Mouse (Mus musculus): ENCODE data around the gene Mcat. TPM values are rescaled to one million over a fixed set of nuclear protein-coding genes. Genes with fewer than 3 reads are reported as not detected.

Gene Mcat
- polyA plus RNA-seq, 1 experiment from 2014 or later = 31.5 TPM

DNA sequence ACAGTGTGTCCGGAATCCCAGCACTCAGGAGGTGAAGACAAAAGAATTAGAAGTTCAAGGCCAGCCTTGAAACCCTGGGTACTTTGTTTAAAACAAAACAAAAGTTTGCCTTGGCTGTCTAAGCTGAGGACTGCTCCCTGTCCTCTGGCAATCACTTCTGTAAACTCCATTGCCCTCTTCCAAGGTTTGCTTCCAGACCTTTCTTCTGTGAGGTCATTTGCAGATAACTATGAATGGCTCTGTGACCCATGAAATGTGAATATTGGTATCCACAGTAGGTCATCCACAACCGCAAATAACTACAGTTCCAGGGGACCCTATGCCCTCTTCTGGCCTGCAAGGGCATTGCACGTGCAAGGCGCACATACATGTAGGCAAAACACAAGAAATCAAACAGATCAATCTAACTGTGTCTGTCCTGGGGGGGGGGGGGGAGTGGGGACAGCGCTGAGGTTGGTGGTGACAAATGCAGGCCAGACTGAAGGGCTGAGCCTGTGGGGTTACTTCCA, 31.6 kb downstream of the Mcat start:
- no peak overlapping the region for H3K4me2 ChIP-seq

DNA sequence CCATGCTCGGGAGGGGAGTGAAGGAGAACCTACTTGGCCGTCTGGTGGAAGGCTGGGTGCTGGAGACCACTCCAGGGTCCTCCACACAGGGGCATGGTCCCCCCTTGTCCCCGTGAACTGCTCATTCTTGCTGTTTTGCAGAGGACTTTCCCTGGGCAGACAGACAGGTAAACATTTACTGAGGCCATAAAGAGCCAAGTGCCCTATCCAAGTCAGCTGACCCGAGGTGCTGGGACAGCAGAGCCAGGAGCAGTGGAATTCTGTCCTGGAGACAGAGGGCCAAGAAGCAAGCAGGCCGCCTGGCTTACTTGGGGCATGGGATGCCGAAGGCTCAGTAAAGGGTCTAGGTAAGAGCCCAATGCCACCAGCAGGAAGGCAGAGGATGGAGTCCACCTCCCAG, 32.9 kb downstream of the Mcat start:
- Histone ChIP-seq H3K4me2 (no peak overlapping the region), H3K4me1 (peaks cover 17% of the 10 kb centered on the region), H3K9ac (no peak overlapping the region), H3K4me3 (no peak overlapping the region), H3K36me3 (no peaks in the 10 kb centered on the region), H3K27me3 (peaks cover 45% of the 10 kb centered on the region), H3K9me3 (no peaks in the 10 kb centered on the region), H3K27ac (no peak overlapping the region)
- 62% methylated on average over 6 of the region's 6 CpGs for WGBS
- ATAC-seq (ENCODE audit: insufficient number of reproducible peaks, low FRiP score, low TSS enrichment, low read depth) = no peak

More for the DNA sequence above, 31.6 kb downstream of the Mcat start:
- H3K4me3 ChIP-seq = no peak overlapping the region
- no peak overlapping the region for H3K27ac ChIP-seq
- H3K36me3 ChIP-seq = no peaks in the 10 kb centered on the region
- H3K27me3 ChIP-seq = peaks cover 32% of the 10 kb centered on the region
- H3K4me1 ChIP-seq = peaks cover 5% of the 10 kb centered on the region
- ATAC-seq (ENCODE audit: insufficient number of reproducible peaks, low FRiP score, low TSS enrichment, low read depth) = no peak
- H3K9me3 ChIP-seq = no peaks in the 10 kb centered on the region
- WGBS = 83% methylated on average over 5 of the region's 5 CpGs
- H3K9ac ChIP-seq = no peak overlapping the region

DNA sequence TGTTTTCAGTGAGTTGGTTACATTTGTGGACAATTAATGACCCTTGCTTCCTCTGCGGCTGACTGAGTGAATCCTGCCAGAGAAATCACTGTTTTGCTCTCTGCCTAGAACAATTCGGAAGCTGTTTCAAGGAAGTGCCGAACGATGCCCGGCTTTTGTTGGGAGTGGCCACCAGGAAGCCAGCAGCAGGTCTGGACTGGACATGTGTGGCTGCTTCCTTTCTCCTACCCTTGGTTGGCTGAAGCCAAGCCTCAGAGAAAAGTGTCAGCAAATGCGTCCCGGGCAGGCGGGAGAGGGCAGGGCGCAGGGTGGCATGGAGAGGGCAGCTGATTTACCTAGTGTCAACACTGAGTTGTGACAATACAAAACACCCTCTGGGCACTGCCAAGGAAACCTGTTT, 33.4 kb downstream of the Mcat start:
- peaks cover 50% of the 10 kb centered on the region for H3K27me3 ChIP-seq
- no peaks in the 10 kb centered on the region for H3K36me3 ChIP-seq
- no peaks in the 10 kb centered on the region for H3K9me3 ChIP-seq
- H3K9ac ChIP-seq = no peak overlapping the region
- 72% methylated on average over 9 of the region's 9 CpGs for WGBS
- no peak for ATAC-seq (ENCODE audit: insufficient number of reproducible peaks, low FRiP score, low TSS enrichment, low read depth)
- peaks cover 17% of the 10 kb centered on the region for H3K4me1 ChIP-seq
- no peak overlapping the region for H3K4me3 ChIP-seq
- no peak overlapping the region for H3K4me2 ChIP-seq
- no peak overlapping the region for H3K27ac ChIP-seq

DNA sequence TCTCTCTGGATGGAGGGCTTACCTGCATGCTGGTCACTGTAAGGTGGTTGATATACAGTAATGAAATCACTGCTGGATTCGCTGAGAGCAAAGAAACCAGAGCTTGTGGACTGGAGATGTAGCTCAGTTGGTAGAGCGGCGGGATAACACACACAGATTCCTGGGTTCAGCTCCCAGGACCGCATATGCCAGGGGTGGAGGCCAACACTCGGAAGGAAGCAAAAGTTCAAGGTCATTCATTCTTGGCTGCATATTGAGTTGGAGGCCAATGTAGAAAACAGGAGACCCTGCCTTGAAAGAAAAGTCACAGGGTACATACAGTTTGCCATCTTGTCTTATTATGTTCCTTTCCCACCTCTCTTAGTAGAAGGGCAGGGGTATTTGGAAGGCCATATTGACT, 33.8 kb downstream of the Mcat start:
- Histone ChIP-seq H3K9ac (no peak overlapping the region), H3K27me3 (peaks cover 55% of the 10 kb centered on the region), H3K36me3 (no peaks in the 10 kb centered on the region), H3K4me3 (no peak overlapping the region), H3K27ac (no peak overlapping the region), H3K4me1 (peaks cover 17% of the 10 kb centered on the region), H3K4me2 (no peak overlapping the region), H3K9me3 (no peaks in the 10 kb centered on the region)
- no peak for ATAC-seq (ENCODE audit: insufficient number of reproducible peaks, low FRiP score, low TSS enrichment, low read depth)
- 75% methylated on average over 5 of the region's 5 CpGs for WGBS

DNA sequence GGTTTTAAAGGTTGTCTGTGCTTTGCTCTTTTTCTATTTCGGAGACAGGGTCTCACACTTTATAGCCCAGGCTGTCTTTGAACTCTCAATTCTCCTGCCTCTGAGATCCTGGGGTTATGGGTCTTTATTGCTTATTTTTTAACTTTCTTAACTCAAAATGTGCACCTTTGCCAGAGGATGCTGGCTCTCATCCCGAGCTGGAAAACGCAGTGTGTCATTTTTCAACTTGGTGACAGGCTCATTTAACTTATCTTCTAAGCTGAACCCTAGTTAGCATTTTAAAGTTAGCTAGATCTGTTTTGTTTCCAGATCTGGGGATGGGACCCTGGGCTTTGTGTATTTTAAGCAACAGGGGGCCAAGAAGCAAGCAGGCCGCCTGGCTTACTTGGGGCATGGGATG, 34.7 kb downstream of the Mcat start:
- no peak for ATAC-seq (ENCODE audit: insufficient number of reproducible peaks, low FRiP score, low TSS enrichment, low read depth)
- Histone ChIP-seq H3K9ac (no peak overlapping the region), H3K9me3 (no peaks in the 10 kb centered on the region), H3K36me3 (no peaks in the 10 kb centered on the region), H3K27ac (no peak overlapping the region), H3K4me2 (no peak overlapping the region), H3K4me1 (peaks cover 17% of the 10 kb centered on the region), H3K4me3 (no peak overlapping the region), H3K27me3 (peaks cover 56% of the 10 kb centered on the region)
- 58% methylated on average over 4 of the region's 4 CpGs for WGBS

DNA sequence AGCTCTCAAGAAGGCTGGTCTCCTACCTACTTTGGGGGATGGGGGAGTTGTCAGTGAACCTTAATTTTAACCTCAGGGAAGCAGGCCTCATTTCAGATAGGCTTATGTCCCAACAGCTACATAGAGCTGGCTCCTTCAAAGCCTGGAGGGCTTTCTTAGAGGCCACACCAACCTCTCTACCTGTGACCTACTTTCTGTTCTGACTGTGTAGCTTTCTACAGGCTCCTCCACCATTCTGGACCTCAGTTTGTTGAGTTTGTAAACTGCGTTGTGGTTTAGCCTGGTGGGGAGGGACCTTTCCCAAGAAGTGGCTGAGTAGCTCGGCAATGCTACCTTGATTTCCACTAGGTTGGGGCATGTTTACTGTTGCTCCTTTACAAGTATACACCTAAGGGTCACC, 35.8 kb downstream of the Mcat start:
- Histone ChIP-seq H3K36me3 (no peaks in the 10 kb centered on the region), H3K27me3 (peaks cover 56% of the 10 kb centered on the region), H3K27ac (no peak overlapping the region), H3K4me2 (no peak overlapping the region), H3K9me3 (no peaks in the 10 kb centered on the region), H3K4me1 (peaks cover 17% of the 10 kb centered on the region), H3K9ac (no peak overlapping the region), H3K4me3 (no peak overlapping the region)
- no peak for ATAC-seq (ENCODE audit: insufficient number of reproducible peaks, low FRiP score, low TSS enrichment, low read depth)
- 72% methylated on average over 2 of the region's 2 CpGs for WGBS

DNA sequence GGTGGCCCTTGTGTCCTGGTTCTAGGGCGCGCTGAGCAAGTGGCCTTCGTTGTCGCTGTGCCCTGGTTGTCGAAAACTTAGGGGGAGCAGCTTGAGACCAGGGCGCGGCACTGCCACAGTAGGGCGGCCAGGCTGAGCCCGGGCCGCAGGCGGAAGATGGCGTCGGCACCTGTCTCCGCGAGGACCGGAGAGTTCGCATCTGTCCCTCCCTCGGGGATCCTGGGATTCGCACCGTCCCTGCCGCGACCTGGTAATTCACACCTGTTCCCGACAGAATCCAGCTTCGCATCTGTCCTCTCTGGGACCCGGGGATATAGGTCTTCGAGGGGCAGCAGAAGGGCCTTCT, 36.5 kb downstream of the Mcat start:
- Histone ChIP-seq H3K4me3 (peak overlapping the region; percentile 52), H3K4me1 (peaks cover 17% of the 10 kb centered on the region), H3K9ac (peak overlapping the region; percentile 23; the same call in 1 of the 2 replicates), H3K4me2 (peak overlapping the region; percentile 96), H3K27me3 (peaks cover 56% of the 10 kb centered on the region), H3K36me3 (no peaks in the 10 kb centered on the region), H3K9me3 (no peaks in the 10 kb centered on the region), H3K27ac (no peak overlapping the region)
- no peak for ATAC-seq (ENCODE audit: insufficient number of reproducible peaks, low FRiP score, low TSS enrichment, low read depth)
- WGBS = 2% methylated on average over 26 of the region's 26 CpGs

DNA sequence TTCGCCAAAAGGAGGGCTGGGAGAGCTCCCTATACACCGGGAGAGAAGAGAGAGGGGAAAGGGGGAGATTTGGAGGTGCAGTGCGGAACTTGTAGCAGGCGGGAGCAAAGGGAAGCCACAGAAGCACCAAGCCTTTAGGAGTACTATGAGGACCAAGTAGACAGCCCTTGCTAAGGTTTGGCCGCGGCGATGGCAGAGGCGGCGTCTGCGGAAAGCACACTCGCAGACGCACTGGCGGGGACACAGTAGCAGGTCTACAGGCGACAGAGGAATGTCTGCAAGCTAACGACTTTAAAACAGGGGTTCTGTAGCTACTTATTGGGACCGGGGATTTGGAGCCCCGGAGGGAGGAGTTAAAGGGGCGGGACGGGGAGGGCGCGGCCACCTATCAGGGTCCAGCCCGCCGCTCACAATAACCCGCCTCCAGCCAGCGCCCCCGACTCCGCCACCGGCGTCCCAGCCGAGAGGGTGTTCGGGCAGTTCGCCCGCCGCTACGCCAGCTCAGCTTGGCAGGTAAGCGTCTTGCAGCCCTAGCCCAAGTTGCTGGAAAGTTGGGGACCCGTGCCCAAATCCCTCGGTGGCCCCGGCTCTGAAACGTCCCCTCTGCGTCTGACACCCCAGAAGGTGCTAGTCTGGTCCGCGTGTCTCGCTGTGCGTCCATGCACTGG, 37.0 kb downstream of the Mcat start, which contains the start of gene Bik:
TSS of gene Bik (plus strand) at position 439 of the 668 bp plus-strand sequence.
- H3K36me3 ChIP-seq = no peaks in the 10 kb centered on the region
- no peaks in the 10 kb centered on the region for H3K9me3 ChIP-seq
- H3K27me3 ChIP-seq = peaks cover 56% of the 10 kb centered on the region
- ATAC-seq (ENCODE audit: insufficient number of reproducible peaks, low FRiP score, low TSS enrichment, low read depth) = no peak
- H3K4me3 ChIP-seq = peak within 1 kb of the TSS; percentile 52
- H3K9ac ChIP-seq = peak within 1 kb of the TSS; percentile 23; the same call in 1 of the 2 replicates
- H3K27ac ChIP-seq = no peak within 1 kb of the TSS
- peak within 1 kb of the TSS; percentile 96 for H3K4me2 ChIP-seq
- under 1% methylated on average over 42 of the region's 45 CpGs for WGBS
- H3K4me1 ChIP-seq = peaks cover 17% of the 10 kb centered on the region

DNA sequence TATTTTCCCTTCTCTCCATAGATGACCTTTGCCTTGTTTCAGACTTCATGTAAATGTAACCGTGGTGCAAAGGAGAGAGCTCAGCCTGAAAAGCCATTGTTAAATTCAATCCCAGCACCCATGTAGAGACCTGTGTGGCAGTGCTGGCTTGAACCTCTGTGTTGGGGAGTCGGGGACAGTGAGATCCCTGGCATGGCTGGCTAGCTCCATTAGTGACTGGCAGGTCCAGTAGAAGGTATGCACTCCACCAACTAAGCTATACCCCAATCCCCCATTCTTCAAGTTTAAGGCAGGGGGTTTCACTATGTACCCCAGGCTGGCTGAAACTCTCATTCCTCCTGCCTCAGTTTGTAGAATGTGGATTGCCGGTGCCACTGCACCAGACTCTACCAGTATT, 39.3 kb downstream of the Mcat start:
- Histone ChIP-seq H3K9ac (no peak overlapping the region), H3K4me3 (no peak overlapping the region), H3K4me2 (no peak overlapping the region), H3K36me3 (no peaks in the 10 kb centered on the region), H3K9me3 (no peaks in the 10 kb centered on the region), H3K27ac (no peak overlapping the region), H3K27me3 (peaks cover 46% of the 10 kb centered on the region), H3K4me1 (peaks cover 17% of the 10 kb centered on the region)
- 72% methylated on average over 3 of the region's 3 CpGs for WGBS
- ATAC-seq (ENCODE audit: insufficient number of reproducible peaks, low FRiP score, low TSS enrichment, low read depth) = no peak

DNA sequence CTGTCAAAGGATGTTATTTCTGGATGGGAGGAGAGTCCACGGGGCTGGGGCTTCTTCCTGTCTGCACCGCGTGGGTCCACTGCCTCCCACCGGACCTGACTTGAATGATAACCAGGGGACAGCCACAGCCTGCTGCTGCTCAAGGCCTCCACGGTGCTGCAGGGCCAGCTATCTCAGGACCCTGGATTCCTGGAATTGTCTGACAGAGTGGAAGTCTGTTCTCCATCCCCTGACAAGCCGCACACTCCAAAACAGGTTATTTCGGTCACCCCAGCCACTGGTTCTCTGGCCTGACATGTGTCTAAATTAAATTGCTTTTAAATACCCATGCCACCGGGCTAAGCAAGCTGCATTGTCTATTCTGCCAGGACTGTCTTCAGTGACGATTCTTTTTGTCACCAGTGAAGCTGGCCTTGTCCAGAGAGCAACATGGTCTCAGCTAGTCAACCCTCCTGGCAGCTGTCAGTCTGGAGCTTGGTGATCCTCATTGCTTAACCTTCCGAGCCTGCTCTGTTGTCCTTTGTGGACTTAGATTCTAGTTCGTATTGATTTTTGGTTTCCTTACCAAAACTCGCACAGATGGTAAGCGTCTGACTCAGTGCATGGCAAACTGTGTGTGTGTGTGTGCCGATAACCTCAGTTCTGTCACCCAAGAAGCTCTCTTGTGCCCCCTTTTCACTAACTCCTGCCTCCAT, 39.8 kb downstream of the Mcat start:
- WGBS = 68% methylated on average over 14 of the region's 14 CpGs
- no peak overlapping the region for H3K27ac ChIP-seq
- H3K4me2 ChIP-seq = no peak overlapping the region
- no peaks in the 10 kb centered on the region for H3K36me3 ChIP-seq
- H3K9ac ChIP-seq = no peak overlapping the region
- H3K27me3 ChIP-seq = peaks cover 42% of the 10 kb centered on the region
- peaks cover 17% of the 10 kb centered on the region for H3K4me1 ChIP-seq
- H3K9me3 ChIP-seq = no peaks in the 10 kb centered on the region
- no peak for ATAC-seq (ENCODE audit: insufficient number of reproducible peaks, low FRiP score, low TSS enrichment, low read depth)
- no peak overlapping the region for H3K4me3 ChIP-seq

DNA sequence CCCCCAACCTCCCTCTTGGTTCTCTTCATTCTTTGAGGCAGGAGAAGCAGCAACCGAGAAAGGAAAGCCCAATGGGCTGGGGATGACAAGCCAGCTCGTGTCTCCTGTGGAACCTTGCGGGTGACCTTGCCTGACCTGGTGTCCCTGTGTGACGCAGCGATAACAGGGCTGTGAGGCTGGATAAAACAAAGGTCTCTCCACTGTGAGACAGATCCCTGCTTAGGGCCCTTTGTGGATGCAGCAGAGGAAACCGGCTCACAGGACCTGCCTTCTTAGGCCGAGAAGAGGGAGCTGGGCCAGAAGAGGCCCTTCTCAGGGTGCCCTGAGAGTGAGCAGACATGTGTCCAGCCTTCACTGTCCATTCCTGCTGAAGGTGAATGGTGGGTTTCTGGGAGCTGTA, 40.4 kb downstream of the Mcat start:
- peaks cover 23% of the 10 kb centered on the region for H3K4me1 ChIP-seq
- ATAC-seq (ENCODE audit: insufficient number of reproducible peaks, low FRiP score, low TSS enrichment, low read depth) = no peak
- no peak overlapping the region for H3K4me3 ChIP-seq
- 50% methylated on average over 7 of the region's 7 CpGs for WGBS
- H3K36me3 ChIP-seq = no peaks in the 10 kb centered on the region
- no peak overlapping the region for H3K27ac ChIP-seq
- H3K9me3 ChIP-seq = no peaks in the 10 kb centered on the region
- peaks cover 36% of the 10 kb centered on the region for H3K27me3 ChIP-seq
- H3K9ac ChIP-seq = no peak overlapping the region
- no peak overlapping the region for H3K4me2 ChIP-seq

DNA sequence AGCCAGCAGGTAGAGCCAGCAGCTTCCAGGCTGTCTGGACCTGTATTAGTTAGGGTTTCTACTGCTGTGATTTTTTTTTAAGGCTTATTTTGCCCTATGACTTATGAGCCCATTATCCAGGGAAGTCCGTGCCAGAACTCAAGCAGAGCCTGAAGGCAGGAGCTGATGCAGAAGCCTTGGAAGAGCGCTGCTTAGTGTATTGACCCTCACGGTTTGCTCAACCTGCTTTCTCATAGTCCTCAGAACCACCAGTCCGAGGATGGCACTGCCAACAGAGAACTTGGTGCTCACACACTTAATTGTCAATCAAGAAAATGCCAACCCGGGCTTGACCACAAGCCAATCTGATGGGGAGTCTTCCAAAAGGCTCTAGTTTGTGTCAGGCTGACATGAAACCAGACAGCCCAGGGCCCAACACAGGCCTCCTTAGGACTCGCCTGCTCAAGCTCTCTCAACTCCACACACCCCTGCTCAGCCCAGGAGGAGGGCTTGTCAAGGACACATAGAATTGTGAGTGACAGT, 42.7 kb downstream of the Mcat start:
- H3K9ac ChIP-seq = no peak overlapping the region
- no peaks in the 10 kb centered on the region for H3K9me3 ChIP-seq
- no peak for ATAC-seq (ENCODE audit: insufficient number of reproducible peaks, low FRiP score, low TSS enrichment, low read depth)
- H3K4me1 ChIP-seq = peaks cover 11% of the 10 kb centered on the region
- no peak overlapping the region for H3K27ac ChIP-seq
- no peak overlapping the region for H3K4me2 ChIP-seq
- WGBS = 77% methylated on average over 6 of the region's 6 CpGs
- H3K27me3 ChIP-seq = peaks cover 13% of the 10 kb centered on the region
- no peaks in the 10 kb centered on the region for H3K36me3 ChIP-seq
- H3K4me3 ChIP-seq = no peak overlapping the region
